Mouse (Mus musculus) cerebellum, adult 11 months (tissue): ENCODE measurements at regions not wholly inside any gene's neighbourhood (a gene's known extent, or its start where the extent isn't known, plus 50 kb on each side); places are given as distances from the start of the nearest gene placed in this dataset.
"Not testable (repeated sequence)": the region's sequence is repeated elsewhere in the genome, so short reads cannot be mapped to it uniquely, and the experiment has no call there.

Experiments
- DNase-seq: peaks from one replicate; pipeline ENCODE4 v3.0.0; 2022

DNA sequence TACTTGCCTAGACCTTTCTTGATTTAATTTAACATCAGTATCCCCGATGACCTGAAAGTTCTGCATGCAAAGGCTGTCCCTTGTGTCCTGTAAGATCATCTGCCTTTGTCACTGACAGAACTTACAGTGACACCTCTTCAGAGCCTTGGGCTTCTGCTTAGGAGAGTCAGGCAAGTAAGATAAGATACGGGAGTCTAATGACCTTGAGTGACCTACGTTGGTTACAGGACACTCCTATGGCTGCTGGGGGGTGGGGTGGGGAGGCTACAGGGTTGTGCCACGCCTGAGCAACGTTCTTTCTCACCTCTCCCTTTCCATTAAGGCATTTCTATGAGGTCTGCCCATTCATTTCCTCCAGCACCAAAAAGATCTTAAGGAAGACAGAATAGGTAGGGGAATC is 69.1 kb upstream of the Gadl1 start:
- no peak for DNase-seq

DNA sequence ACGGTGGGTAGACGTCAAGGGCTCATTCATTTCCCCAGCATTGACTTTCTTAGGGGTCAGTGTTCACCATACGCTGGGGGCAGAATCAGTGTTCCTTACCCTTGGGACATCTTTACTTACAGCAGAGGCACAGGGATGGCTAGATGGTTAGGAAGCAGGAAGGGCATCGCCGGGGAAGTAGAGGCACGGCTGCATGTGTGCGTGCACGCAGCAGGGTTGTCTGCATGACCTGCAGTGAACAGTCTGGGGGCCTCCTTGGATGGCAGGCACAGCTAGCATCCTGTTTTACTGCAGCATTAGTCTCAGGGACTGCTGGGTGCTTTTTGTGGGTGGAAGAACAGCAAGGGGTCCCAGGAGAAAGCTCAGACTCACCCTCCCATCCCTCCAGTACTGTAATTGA is 68.5 kb upstream of the Gadl1 start:
- no peak for DNase-seq

DNA sequence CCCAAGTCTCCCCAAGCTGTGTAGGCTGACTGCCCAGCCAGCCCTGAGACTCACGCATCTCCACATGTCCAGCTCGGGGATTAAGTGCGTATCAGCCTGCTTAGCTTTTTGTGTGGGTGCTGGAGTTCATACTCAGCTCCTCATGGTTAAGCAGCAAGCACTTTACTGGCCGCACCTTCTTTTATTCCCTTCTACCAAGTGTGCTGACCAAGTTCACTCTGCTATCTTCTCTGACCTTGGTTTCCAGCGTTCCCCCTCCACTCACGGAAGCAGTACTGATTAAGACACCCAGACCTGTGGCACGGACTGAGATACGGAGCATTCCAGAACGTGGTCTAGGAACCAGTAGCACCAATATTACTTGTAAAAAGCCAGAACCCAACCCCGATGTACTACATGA is 67.6 kb upstream of the Gadl1 start:
- no peak for DNase-seq

GRCm38 (mm10) chr9:115844340-115844739 is 64.9 kb upstream of the Gadl1 start:
- no peak for DNase-seq

DNA sequence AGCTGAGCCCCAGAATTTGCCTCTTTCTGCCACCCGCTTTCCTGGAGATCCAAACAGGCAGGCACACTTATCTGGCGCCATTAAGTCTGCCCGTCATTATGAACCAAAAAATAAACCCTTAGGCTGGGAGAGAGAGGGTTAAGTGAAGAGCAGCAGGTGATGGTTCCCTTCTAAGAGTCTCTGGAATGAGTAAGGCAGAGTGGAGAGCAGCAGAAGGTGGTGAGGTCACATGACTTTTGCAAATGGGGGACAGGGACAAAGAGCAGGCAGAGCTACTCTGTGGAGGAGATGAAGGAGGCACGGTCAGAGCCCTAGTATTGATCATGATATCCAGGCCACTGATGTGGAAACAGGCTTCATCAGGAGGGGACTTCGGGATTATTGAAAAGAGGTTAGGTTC is 64.2 kb upstream of the Gadl1 start:
- DNase-seq, result no peak

DNA sequence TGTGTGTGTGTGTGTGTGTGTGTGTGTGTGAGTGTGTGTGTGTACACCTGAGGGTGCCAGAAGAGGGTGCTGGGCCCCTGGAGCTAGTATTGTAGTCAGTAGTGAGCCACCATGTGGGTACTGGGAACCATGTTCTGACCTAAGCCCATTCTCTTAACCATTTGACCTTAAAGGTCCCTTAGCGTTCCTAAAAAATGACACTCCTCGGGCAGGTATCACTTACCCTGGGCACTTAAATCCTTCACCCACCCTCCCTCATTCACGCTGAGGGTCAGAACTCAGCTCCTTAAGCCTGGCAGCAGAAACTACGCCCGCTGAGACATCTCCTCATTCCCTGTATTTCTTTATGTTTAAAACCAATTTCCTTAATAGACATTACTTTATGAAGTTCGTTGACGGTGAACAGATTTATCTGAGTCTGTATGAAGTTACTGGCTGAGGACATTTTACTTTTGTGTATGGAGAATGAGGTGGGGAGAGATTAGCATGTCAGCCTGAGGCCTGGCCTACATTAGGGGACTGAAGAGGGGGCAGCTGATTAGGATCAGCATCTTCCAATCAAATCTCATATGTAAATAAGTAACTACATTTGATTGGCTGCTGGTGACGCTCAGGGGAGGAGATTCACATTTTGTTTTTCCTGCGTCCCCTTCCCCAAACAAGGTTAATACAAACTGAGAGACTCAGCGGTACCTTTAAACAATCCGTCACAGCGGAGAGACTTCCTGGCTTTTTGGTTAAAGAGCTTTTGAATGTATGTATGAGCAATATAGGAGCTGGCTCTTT is 61.8 kb upstream of the Gadl1 start:
- DNase-seq, result no peak

DNA sequence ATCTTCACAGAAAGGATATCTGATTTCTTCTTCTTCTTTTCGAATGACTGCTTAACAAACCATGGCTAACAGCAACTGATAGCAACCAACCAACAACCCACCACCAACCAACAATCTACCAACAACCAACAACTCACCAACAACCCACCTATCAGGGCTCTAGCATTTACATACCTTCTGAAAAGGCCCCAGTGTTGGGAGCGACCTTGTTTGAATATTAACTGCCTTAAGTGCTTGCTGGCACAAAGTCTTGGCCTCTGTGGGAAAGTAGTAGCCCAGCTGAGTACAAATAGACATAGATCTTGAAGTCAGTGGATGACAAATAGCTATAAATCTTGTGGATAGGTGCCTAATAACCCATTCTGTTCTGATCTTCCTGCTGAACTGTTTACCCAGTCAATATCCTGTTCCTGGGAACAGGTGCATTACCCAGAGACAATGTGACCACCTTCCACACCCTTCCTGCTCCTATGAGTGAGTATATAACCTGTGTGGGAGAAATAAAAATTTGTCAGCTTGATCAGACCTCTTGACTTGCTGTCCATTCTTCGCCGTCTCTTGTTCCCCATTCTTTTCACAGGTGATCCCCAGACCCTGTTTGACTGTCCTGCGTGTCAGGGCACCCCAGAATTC is 55.9 kb upstream of the Gadl1 start:
- not testable (repeated sequence) for DNase-seq

GRCm38 (mm10) chr9:115857301-115857700 is 52.0 kb upstream of the Gadl1 start:
- DNase-seq, result no peak

GRCm38 (mm10) chr9:115858848-115859247 is 50.4 kb upstream of the Gadl1 start:
- DNase-seq, result no peak
